Mouse (Mus musculus): ENCODE data around the gene Ropn1l. TPM values are rescaled to one million over a fixed set of nuclear protein-coding genes. Genes with fewer than 3 reads are reported as not detected.

Gene Ropn1l
- 0.62 TPM for polyA plus RNA-seq (2015; fragmentation: Illumina TruSeq; extraction: RNeasy Lipid Tissue Mini Kit (QIAGEN cat#74804); ENCODE audit: insufficient read depth, low replicate concordance)

DNA sequence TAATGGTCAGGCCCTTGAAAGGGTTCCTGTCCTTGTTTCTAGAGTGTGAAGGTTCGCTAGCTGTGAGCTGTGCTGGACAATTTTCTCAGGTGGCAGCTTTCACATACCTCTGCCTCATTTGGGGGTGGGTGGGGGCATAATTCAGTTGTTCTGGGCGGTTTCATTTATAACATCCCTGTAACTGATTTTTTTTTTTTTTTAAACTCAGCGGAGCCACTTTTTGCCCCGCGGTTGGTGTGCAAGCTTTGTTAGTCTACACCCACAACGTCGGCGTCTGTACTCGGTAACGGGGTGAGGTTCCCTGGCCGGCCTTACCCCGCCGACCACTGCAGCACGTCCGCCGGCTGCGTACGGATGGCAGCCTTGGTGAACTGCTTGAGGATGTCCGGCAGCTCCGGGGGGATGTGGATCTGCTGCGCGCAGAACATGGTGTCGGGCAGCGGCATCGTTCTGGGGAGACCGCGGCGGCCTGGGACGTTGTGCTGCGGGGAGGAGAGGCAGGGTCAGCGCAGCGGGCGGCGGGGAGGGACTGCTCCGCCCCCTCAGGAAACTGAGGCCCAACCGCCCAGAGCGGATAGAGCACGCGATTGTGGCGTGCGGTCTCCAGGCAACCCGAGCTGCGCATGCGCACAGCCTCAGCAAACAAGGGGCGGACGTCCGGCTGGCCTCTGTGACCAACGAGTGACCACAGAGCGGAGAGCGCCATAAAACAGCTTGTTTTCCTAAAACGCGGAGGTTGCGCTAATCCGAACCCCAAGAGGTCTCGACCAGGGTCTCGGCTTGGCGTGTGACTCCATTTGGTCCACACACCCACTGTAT, at the start of gene Ropn1l:
Gene Ropn1l, minus strand, starts transcription at position 640 of the 819 bp plus-strand sequence.

Other genes with a start within 250 kb of the Ropn1l start
- gene Dap, start 229.4 kb downstream of the Ropn1l start, polyA plus RNA-seq (2015; fragmentation: Illumina TruSeq; extraction: RNeasy Lipid Tissue Mini Kit (QIAGEN cat#74804); ENCODE audit: insufficient read depth, low replicate concordance), result 46.5 TPM
- 5.2 TPM for gene Ankrd33b, start 86.0 kb downstream of the Ropn1l start, polyA plus RNA-seq (2015; fragmentation: Illumina TruSeq; extraction: RNeasy Lipid Tissue Mini Kit (QIAGEN cat#74804); ENCODE audit: insufficient read depth, low replicate concordance)
- gene March6, start 77.3 kb upstream of the Ropn1l start, polyA plus RNA-seq (2015; fragmentation: Illumina TruSeq; extraction: RNeasy Lipid Tissue Mini Kit (QIAGEN cat#74804); ENCODE audit: insufficient read depth, low replicate concordance), result 56.8 TPM
- gene Cmbl, start 111.7 kb upstream of the Ropn1l start, polyA plus RNA-seq (2015; fragmentation: Illumina TruSeq; extraction: RNeasy Lipid Tissue Mini Kit (QIAGEN cat#74804); ENCODE audit: insufficient read depth, low replicate concordance), result 21.4 TPM
- gene Cct5, start 148.1 kb upstream of the Ropn1l start, polyA plus RNA-seq (2015; fragmentation: Illumina TruSeq; extraction: RNeasy Lipid Tissue Mini Kit (QIAGEN cat#74804); ENCODE audit: insufficient read depth, low replicate concordance), result 260 TPM
- gene Fam173b, start 148.1 kb upstream of the Ropn1l start, polyA plus RNA-seq (2015; fragmentation: Illumina TruSeq; extraction: RNeasy Lipid Tissue Mini Kit (QIAGEN cat#74804); ENCODE audit: insufficient read depth, low replicate concordance), result 17.5 TPM